Mouse (Mus musculus) cerebellum, adult 18-20 months (tissue): ENCODE results near the gene Aurkb.

ENCODE experiments used
- DNase-seq, 2 experiments: peaks; one replicate each; pipeline ENCODE4 v3.0.0; 2021

The Aurkb gene

DNA sequence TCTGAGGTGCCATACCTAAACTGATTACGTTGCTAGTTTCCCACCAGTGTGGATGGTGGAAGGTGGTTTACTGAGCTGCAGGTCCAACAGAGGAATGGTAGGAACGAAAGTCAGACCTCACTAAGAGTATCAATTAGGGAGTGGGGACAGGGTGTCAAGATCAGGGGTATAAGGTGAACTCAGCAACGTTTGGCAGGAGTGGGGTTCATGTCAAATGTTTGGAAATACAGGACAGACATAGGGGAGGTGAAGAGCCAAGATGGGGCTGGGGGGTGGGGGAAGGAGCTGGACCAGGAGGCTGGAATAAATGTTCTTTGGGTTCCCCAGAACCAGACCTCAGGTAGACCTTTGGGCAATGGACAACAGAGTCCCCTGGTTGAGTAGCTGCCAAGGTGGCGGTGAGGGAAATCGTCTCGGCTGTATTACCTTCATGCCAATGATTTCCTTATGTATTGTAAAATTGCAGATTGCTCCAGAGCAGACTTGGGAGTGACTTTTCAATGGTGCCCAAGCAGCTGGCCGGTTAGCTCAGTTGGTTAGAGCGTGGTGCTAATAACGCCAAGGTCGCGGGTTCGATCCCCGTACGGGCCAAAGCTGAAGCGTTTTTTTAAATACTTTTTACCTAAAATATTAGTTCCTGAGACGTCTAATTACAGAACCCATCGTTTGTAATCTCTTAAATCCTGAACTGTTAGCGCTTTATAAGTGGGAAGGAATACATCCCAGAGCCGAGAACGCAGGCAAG, 8.8 kb upstream of the Aurkb start:
- DNase-seq, result peak; percentile 85 to 93

DNA sequence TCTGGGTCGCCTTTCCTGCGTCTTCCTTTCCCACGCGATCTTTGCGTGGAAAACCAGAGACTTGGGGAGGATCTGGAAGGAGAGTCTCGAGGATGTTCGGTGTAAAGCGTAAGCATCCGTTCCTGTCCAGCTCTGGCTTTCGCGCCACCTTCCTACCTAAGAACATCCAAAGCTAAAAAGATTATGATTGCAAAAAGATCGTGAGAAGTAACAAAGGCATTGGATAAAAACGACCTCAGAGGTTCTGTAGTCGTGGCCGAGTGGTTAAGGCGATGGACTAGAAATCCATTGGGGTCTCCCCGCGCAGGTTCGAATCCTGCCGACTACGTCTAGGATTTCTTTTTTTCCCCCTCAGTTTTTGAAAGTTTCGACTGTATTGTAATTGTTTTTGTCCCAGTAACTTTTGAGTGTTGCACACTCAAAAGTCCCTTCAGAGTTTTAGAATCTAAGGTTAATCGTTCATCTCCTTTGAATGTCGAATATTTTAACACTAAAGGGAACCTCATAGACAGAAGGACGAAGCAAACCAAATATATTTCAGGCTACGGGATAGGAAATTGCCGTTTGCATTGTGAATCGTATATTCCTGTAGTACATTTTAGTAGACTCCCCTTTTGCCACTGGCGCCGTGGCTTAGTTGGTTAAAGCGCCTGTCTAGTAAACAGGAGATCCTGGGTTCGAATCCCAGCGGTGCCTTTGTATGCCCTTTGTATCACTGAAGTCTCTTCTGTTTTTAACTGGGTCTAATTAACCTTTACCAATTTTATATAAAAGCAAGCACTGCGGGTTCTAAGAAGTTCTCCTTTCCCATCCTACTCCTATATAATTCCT, 8.0 kb upstream of the Aurkb start:
- peak; percentile 79 to 87 for DNase-seq

DNA sequence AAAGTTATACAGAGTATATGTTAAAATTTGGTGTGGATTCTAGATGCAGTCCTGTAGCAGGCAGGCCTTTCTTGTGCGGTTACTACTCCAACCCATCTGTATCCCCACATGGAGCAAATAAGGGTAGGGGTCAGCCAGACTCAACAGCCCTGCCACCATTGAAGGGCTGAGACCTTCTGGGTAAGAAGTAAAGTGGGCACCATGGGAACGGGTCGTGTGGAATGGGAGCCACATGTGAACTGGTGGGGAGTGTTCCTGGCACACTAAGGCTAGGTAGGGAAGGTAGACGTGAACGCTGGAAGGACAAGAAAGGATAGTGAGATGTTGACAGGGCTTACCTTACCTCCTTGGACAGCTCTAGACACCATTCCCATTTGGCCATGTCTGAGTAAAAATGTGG, 7.3 kb upstream of the Aurkb start:
- peak; percentile 11 to 22 for DNase-seq

DNA sequence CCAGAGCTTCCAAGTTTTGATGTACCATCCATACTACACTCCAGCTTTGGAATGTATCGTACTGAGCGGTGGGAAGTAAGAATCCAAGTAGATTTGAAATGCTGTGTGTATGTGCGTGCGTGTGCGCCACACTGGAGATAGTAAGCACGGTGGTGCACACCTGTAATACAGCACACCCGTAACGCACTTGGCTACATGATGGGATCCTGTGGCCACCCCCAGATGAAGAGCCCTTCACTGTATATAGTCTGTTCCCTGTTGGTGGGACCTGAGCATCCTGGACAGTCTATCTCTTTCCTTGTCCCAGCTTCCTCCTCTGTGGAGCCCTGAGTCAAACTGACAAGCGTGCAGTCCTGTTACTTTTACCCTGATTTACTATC, 938 bp downstream of the Aurkb start:
- no peak for DNase-seq

DNA sequence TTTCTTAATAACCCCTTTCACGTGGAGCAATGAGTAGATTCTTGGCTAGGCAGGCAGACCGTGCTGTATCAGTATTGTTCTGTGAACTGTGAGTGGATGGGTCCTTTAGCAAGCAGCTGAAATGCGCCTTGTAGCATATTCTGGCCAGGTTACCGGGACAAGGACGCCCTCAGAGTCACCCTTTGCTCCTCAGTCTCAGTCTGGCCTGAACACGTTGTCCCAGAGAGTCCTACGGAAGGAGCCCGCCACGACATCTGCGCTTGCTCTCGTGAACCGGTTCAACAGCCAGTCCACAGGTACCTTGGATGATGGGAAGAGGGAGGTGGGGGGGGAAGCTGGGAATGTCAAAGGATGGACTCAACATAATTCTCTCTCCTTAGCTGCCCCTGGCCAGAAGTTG, 2.1 kb downstream of the Aurkb start:
- no peak for DNase-seq

DNA sequence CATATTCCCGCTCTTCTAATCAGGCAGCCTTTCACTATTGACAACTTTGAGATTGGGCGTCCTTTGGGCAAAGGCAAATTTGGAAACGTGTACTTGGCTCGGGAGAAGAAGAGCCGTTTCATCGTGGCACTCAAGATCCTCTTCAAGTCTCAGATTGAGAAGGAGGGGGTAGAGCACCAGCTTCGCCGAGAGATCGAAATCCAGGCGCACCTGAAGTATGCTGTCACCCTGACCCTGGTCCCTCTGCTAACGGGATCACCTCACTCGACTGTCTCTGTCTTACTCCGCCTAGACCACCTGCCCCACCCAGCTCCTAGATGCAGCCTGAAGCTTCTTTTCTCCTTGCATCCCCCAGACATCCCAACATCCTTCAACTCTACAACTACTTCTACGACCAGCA, 2.7 kb downstream of the Aurkb start:
- no peak for DNase-seq

DNA sequence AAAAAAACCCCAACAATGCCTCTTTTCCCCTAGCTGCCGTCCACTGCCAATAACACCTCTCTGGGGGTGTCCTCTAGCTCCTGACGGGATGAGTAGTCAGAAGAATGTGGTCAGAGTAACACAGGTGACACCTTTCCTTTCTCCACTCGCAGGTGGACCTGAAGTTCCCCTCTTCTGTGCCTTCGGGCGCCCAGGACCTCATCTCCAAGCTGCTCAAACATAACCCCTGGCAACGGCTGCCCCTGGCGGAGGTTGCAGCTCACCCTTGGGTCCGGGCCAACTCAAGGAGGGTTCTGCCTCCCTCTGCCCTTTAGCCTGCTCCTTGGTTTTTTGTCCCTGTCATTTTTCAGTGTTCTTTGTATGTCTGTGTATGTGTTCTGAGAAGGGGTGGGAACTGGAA, 5.3 kb downstream of the Aurkb start:
- DNase-seq, result no peak

DNA sequence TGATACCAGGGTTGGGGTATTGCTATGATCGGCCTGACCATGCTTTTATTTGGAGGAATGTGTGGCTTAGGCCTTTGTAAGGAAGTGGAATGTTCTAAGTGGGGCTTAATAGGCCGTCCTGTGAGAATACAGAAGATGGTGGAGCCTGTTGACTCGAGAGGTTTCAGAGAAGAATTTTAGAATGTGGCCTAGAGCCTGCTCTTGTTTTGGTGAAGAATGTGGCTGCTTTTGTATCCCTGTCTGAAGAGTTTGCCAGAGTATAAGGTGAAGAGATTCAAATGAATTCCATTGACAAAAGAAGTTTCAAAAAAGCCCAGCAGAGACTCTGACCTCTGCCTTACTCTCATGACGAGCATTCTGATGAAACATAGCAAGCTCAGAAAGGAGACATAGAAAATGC, 6.3 kb downstream of the Aurkb start:
- no peak for DNase-seq

DNA sequence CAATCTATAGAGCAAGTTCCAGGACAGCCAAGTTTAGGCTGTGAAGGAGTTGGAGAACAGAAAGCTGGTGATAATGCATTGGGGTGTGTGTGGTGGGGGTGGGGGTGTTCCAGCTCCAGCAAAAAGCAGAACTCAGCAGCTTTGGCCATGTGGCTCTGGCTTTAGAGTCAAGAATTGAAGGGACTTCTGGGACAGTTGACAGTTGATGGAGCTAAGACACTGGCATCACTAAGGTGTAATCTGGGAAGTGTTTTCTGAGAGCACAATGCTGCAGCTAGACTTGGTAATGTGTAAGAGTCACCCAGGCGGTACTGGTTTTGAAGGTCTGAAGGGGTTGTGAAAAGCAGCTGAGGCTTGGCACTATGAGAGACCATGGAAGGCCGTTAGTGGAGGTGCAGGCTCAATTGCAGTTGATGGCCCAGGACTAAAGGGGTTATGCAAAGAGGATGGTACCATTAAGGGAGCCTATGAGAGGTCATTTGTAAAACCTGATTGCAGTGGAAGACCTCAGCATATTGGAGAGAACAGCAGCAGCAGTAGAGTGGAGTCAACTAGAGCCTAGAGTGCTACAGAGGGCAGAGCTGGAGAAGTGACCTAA, 7.5 kb downstream of the Aurkb start:
- no peak for DNase-seq

DNA sequence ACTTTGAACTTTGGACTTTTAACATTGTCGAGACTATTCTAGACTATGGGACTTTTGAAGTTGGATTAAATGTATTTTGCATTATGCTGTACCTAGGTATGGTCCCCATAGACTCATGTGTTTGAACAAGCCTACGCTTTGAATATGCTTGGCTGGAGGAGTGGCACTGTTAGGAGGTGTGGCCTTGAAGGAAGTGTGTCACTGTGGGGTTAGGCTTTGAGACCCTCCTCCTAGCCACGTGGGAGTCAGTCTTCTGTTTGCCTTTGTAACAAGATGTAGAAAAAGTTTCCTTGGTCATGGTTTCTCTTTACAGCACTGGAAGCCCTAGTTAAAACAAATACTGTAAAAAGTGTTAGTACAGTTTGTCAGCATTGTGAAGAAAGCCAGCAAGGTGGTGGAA, 8.4 kb downstream of the Aurkb start:
- no peak for DNase-seq

DNA sequence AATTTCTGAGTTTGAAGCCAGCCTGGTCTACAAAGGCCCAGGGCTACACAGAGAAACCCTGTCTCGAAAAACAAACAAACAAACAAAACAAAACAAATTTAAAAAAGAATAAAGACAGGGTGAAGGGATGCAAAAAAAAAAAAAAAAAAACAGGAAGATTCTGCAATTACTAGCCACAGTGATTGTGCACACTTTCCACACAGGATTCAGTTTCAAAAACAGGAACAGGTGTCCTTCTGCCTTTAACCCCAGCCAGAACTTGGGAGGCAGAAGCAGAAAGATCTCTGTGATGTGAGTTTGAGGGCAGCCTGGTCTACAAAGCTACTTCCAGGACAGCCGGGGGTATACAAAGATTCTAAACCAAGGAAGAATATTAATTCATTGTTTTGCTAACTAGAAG, 12.8 kb downstream of the Aurkb start:
- no peak for DNase-seq

DNA sequence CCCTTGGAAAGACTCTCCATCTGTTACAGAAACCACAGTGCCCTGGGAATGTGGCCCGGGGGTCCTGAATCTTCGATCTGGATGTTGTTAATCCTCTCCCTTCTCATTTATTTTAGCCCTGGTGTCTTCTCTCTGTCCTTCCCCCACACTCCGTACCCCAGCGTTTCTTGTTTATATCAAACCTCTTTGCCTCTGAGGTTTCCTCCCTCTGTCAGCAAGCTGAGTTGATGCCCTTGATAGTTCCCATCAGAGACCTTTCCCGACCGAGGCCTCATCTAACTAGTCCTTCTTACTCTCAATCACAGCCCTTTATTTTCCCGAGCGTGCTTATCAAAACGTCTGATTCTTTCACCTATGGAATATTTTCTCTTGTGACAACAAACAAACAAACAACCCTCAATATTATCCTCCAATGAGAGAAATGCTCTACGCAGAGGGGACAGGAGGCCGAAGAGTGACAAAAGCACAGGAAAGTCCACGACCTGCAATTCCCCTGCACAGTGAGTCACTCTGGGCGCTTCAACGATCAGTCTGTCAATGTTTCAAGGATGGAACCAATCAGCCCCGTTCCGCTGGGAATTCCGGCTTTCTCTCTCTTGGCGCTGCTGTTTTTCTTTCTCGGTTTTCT, 13.4 kb downstream of the Aurkb start:
- DNase-seq, result peak in 1 of 2 experiments; percentile 23

DNA sequence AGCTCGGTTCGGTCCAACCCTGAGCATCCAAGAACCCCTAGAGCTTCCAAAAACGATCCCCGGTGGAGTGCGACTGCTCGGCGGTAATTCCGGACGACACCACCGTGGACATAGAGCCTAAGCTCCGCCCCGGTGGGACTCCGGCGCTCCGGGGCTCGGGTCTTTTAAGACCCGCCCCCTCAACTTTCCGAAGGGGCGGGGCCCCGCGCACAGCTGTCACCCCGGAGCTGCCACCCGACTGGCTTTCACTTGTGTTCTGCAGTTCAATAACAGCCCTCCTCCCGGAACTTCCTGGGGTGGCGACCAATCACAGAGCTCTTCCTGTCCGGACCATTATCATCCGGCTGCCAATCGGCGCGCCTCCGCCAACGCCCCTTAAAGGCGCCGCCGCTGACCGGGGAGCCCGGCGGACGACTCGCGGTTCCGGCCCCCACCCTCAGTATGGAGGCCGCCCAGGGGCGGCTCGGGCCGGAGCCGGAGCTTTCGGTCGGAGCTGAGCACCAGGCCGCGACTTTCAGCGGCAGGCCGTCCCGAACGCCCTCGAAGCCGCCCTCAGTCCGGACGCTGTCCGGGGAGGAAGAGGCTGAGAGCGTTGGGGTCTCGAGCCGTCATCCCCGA, 14.0 kb downstream of the Aurkb start, which contains the start of gene Borcs6:
Borcs6 (plus strand) TSS at position 361 of the 618 bp plus-strand sequence.
- DNase-seq, result peak; percentile 95 to 98

DNA sequence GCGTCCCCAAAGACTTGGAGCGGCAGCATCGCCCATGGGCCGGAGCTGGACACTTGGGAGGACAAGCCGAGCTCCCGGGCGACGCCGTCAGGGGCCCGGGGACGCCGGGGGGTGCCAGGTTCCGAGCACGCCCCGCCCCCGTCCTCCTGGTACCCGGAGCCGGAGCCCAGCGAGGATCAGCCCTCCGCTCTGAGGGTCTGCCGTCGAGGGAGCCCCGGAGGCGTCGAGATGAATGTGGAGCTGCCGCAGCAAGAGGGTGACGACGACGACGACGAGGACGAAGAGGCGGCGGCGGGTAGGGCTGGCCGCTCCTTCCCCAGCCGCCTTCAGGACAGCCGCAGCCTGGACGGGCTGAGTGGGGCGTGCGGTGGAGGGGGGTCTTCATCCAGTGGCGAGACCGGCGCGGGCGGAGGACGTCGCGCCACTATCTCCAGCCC, 14.5 kb downstream of the Aurkb start:
- DNase-seq, result peak; percentile 58 to 74

DNA sequence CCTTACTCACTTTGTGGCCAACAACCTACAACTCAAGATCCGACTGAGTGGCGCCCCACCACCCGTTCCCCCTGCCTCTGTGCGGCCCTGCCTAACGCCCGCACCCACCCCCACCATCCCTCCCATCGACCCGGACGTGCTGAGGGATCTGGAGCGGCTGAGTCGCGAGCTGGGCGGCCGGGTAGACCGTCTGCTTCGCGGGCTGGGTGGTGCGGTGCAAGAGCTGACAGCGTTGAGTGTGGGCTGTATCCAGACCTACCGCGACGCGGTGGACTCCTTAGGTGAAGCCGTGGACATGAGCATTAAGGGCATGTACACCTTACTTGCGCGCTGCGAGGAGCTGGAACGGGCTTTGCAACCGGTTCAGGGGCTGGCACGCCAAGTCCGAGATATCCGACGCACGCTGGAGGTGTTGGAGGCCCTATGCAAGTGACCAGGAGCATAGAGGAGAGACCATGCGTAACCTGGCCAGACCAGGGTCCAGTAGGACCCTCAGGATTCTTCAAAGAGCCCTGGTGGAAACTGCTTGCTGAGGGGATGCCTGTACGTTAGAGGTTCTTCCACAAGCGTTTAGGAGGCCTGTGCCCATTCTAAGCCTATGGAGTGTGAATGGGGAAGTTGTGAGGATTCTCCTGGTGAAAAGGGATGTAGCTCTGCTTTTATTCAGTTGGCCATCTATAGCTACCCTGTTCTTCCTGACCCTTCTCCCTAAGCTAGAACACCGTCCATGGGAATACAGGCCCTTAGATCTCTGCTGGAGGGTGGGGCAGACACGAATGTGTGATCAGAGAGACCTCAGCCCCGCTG, 15.2 kb downstream of the Aurkb start:
- peak; percentile 42 to 60 for DNase-seq

DNA sequence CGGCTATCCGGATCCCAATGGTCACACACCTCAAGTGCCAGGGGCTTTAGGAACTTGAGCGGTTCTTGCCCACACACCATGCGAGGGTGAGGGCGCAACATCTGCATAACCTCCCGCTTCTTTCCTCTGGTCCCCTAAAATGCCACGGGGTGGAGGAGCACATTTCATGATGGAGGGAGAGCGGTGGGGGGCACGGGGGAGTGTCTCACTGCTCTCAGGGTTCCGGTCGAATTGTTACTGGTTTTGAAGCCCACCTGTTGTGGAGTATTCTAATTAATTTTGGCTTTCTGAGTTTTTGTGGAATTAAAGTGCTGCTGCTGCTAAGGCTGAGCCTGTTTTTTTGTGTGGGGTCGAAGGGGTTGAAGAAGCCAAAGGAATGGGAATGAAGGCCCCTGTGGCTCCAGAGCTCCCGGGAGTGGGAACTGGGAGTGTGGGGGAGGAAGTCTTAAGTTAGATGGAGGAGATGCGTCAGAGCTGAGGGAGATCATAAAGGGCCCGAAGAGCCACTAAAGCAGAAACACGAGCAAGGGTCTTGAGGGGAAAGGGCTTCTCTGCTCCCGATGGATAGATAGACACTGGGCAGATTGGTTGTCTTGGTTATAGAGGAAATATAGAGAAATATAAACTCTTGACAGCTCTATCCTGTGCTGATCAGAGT, 15.9 kb downstream of the Aurkb start:
- peak in 1 of 2 experiments; percentile 38 for DNase-seq

DNA sequence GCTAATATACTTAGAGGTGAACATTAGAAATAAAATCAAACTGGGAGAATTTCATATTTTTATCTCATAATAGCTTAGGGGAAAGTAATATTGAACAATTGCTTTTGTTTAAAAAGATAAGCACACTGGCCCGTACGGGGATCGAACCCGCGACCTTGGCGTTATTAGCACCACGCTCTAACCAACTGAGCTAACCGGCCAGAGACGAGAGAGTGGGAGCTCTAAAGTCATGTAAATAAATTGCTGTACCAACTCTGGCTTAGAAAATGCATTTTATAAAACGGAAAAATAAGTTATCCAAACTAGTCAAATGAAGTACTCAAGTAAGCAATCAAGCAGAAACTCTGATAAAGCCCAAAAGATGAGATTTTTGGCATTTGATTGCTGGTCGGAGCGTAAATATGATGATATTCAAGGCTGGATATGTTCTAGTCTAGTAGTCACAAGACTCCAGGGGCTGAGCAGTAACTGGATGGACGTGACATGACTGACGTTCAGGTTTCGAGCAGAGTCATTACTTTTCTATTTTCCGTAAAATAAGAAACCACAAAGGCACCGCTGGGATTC, 16.8 kb downstream of the Aurkb start:
- DNase-seq, result peak; percentile 71 to 86

DNA sequence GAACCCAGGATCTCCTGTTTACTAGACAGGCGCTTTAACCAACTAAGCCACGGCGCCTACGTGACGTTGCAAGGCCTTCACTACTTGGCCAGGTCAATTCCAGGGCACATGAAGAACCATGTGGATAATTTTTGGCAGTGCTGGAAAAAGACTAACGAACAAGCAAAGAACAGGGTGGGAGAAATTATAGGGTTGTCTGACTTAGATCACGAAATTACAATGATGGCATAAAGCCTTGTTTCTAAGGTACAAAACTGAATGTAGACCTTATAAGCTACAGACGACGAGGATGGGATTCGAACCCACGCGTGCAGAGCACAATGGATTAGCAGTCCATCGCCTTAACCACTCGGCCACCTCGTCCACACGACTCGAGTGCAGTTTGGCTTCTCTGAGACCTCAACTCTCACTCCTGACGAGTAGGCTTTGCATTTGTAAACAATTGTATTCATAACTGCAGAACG, 17.3 kb downstream of the Aurkb start:
- DNase-seq, result peak; percentile 88 to 95

DNA sequence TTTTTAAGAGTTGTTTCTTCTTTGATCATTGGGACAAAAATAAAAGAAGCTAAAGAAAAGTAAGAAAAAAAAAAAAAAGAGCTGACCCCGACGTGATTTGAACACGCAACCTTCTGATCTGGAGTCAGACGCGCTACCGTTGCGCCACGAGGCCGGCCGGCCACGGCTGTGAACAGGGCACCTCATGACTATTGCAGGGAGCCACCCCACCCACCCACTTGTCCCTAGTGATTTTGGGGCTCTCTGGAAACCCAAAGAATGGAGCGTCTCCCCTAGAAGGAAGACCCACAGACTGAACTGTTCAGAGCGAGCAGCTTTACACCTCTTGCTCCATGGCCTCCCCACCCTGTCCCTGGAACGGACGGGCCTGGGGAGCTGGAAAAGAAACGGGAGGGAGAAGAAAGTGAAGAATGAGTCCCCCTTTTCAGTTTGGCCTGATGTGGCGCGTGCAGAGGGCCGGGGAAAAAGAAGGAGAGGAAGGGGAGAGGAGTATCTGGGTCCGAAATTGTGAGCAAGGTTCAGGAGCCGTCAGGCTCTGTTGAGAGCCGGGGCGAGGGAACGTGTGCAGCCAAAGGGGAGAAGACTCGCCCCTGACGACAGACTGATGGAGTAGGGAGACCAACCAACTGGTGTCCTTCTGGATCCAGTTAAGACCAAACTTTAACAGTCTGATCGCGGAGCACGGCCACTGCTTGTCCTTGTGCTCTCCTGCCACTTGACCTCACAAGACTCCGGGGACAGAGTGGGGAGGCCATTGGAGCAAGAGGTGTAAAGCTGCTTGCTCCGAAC, 18.2 kb downstream of the Aurkb start:
- DNase-seq, result peak; percentile 64 to 82
